Mouse (Mus musculus) G1E (cell line): ENCODE results near the gene Il33.

Source experiments
- CTCF ChIP-seq: IDR thresholded peaks from 2 replicates; pipeline ENCODE4 v1.5.1; 2012; ENCODE audit warnings: low read depth, low read length, inconsistent platforms, mixed read lengths
- GATA1 ChIP-seq: IDR thresholded peaks from 2 replicates; pipeline ENCODE4 v1.6.1; 2012; ENCODE audit warnings: borderline replicate concordance, low read length, inconsistent platforms, mixed read lengths
- GATA2 ChIP-seq: IDR thresholded peaks from 2 replicates; pipeline ENCODE4 v1.6.1; 2012; ENCODE audit warnings: low read depth, low read length, inconsistent platforms, borderline replicate concordance
- POLR2AphosphoS5 ChIP-seq: IDR thresholded peaks from 2 replicates; pipeline ENCODE4 v1.6.1; 2012; ENCODE audit warnings: low read depth, low read length, inconsistent platforms; ENCODE audit not compliant: insufficient replicate concordance
- TAL1 ChIP-seq: conservative IDR thresholded peaks from 2 replicates; pipeline ENCODE4 v1.6.1; 2012; ENCODE audit warnings: low read depth, low read length, inconsistent platforms, mixed read lengths

DNA sequence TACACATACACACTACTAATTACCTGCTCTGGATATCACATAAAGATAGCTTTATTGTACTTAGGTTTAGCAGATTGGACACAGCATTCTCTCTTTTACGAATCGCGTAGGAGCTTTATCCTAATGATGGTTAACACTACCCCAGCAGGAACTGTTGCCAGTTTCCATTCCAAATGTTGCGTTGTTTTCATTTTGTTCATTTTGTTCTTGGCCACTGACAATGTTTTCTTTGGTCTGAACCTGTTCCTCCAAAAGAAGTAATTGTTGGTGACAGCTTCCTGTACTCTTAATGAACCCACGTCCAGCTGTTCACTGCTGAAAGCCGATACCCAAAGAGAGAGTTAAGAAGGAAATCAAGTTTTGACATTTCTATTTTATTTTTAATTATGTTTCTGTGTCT, 39.4 kb upstream of the Il33 start:
- no peak for TF ChIP-seq CTCF
- no peak for TF ChIP-seq TAL1
- no peak for TF ChIP-seq POLR2AphosphoS5
- TF ChIP-seq GATA1: no peak
- TF ChIP-seq GATA2: no peak
